Mouse (Mus musculus) heart, embryonic 14.5 days (tissue): ENCODE measurements at regions not wholly inside any gene's neighbourhood (a gene's known extent, or its start where the extent isn't known, plus 50 kb on each side); places are given as distances from the start of the nearest gene placed in this dataset.

Experiments
- ATAC-seq: fragments of 200-750 bp; cut with Nextera tagmentation; 2 replicates; pipeline ENCODE4 v1.8.0; 2017; ENCODE audit warnings: low read depth, moderate TSS enrichment; ENCODE audit not compliant: insufficient number of reproducible peaks, insufficient read depth, low FRiP score
- H3K27ac ChIP-seq, 2 experiments: fragments of 200-500 bp in 1 of 2; fragments of 300-500 bp in 1 of 2; sonication (generic) in 1 of 2; replicated peaks in 1 of 2; 2 replicates each; pipeline ENCODE4 v1.5.1; 2012 to 2014; ENCODE audit warnings: low read depth in 2 of 2, low read length in 2 of 2, control low read depth in 1 of 2, mild to moderate bottlenecking in 1 of 2, mixed read lengths in 1 of 2; ENCODE audit not compliant: control insufficient read depth in 1 of 2, insufficient read depth in 1 of 2
- H3K27me3 ChIP-seq: fragments of 300-500 bp; sonication (generic); 2 replicates; pipeline ENCODE4 v1.6.1; 2014; ENCODE audit warnings: mild to moderate bottlenecking, low read length, control low read depth; ENCODE audit not compliant: control insufficient read depth, insufficient read depth
- H3K36me3 ChIP-seq: fragments of 300-500 bp; sonication (generic); 2 replicates; pipeline ENCODE4 v1.6.1; 2014; ENCODE audit warnings: mild to moderate bottlenecking, control low read depth, low read length, mixed read lengths; ENCODE audit not compliant: control insufficient read depth, insufficient read depth
- H3K4me1 ChIP-seq, 2 experiments: fragments of 200-500 bp in 1 of 2; fragments of 300-500 bp in 1 of 2; sonication (generic) in 1 of 2; 2 replicates each; pipeline ENCODE4 v1.6.1; 2012 to 2014; ENCODE audit warnings: low read length in 2 of 2, control low read depth in 1 of 2, mixed read lengths in 1 of 2; ENCODE audit not compliant: control insufficient read depth in 2 of 2, insufficient read depth in 2 of 2
- H3K4me2 ChIP-seq: fragments of 300-500 bp; sonication (generic); 2 replicates; pipeline ENCODE4 v1.6.1; 2014; ENCODE audit warnings: mild to moderate bottlenecking, low read length
- H3K4me3 ChIP-seq, 2 experiments: fragments of 200-500 bp in 1 of 2; fragments of 300-500 bp in 1 of 2; sonication (generic) in 1 of 2; 2 replicates each; pipeline ENCODE4 v1.5.1; 2012 to 2014; ENCODE audit warnings: low read length in 2 of 2, mild to moderate bottlenecking in 2 of 2, control low read depth in 1 of 2, low read depth in 1 of 2, moderate library complexity in 1 of 2; ENCODE audit not compliant: control insufficient read depth in 1 of 2, insufficient read depth in 1 of 2
- H3K9ac ChIP-seq: fragments of 300-500 bp; sonication (generic); 2 replicates; pipeline ENCODE4 v1.6.1; 2014; ENCODE audit warnings: mild to moderate bottlenecking, low read length
- H3K9me3 ChIP-seq: fragments of 300-500 bp; sonication (generic); 2 replicates; pipeline ENCODE4 v1.6.1; 2016; ENCODE audit warnings: low read length, control low read depth; ENCODE audit not compliant: control insufficient read depth
- WGBS: fragments of 180-500 bp; shearing (Covaris S2); extraction: QIAGEN DNeasy Blood & Tissue Kit; methylation state at CpG from one replicate; pipeline ENCODE4 v1.1.7; 2014; 5-methylcytosine and 5-hydroxymethylcytosine counted together

DNA sequence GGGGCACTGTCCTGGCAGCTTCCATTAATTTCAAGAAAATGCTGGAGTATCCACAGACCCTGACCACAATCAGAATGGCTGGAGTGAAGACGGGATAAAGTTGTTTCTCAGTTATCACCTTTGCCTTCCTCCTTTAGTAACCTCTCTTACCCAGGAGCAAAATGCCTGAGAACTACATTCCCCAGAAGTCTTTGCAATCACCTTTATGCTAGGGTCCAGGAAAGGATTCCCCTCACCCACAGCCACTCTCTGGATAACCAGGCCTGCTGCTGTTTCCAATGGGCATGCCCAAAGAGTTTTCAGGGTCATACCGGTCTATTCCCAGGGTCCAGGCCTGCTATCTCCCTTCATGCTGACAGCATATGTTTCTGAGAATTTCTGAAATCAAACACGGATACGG, 91.9 kb downstream of the Setd4 start:
- Histone ChIP-seq H3K27me3 (no peaks in the 10 kb centered on the region), H3K27ac (no peak overlapping the region), H3K4me1 (no peaks in the 10 kb centered on the region), H3K36me3 (no peaks in the 10 kb centered on the region), H3K4me3 (no peak overlapping the region), H3K9ac (no peak overlapping the region), H3K4me2 (no peak overlapping the region), H3K9me3 (no peaks in the 10 kb centered on the region)
- WGBS = 76% methylated on average over 4 of the region's 4 CpGs
- ATAC-seq = no peak

DNA sequence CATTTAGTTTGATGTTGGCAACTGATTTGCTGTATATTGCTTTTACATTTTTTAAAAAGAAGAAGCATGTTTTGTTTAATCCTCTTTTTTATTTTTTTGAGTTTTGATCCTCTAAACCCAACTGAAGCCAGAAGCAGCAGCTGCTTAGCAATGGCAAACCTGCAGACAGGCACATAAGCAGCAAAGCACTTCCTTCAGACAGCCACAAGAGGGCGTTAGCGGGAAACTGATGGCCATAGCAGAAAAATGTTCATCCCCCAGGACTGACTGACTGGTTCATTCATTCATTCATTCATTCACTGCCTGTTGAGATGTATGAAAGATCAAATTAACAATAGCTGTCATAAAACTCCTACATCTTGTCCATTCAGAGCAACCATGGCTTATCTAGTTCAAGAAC, 92.3 kb downstream of the Setd4 start:
- Histone ChIP-seq H3K27ac (no peak overlapping the region), H3K4me1 (no peaks in the 10 kb centered on the region), H3K4me3 (no peak overlapping the region), H3K9me3 (0 out of 2 replicates have a peak, but pooled peaks cover under 1% of the 10 kb centered on the region), H3K9ac (no peak overlapping the region), H3K36me3 (no peaks in the 10 kb centered on the region), H3K4me2 (no peak overlapping the region), H3K27me3 (no peaks in the 10 kb centered on the region)
- ATAC-seq = no peak
- WGBS = 8% methylated on average over 2 of the region's 2 CpGs

DNA sequence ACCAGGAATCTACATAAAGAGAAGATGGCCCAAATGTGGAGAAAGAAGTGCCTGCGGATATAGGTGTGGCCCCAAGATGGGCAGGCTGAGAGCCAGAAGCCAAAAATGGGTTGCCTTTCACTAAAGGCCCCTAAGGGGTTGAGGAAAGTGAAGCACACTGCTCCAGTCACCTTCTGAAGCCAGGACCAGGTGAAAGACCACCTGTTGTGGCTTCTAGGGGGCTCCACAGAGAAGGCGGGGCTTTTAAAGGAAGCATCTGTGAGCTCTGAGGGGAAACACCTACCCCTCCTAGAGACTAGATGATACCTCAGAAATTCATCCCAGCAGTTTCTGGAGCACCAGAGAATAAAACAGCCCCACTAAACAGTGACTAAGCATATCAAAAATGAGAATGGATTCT, 105.1 kb downstream of the Setd4 start:
- WGBS = 81% methylated on average over 2 of the region's 2 CpGs
- Histone ChIP-seq H3K36me3 (no peaks in the 10 kb centered on the region), H3K4me1 (no peaks in the 10 kb centered on the region), H3K9ac (no peak overlapping the region), H3K4me3 (no peak overlapping the region), H3K27ac (no peak overlapping the region), H3K4me2 (no peak overlapping the region), H3K9me3 (peaks cover 9% of the 10 kb centered on the region), H3K27me3 (no peaks in the 10 kb centered on the region)
- ATAC-seq = no peak

DNA sequence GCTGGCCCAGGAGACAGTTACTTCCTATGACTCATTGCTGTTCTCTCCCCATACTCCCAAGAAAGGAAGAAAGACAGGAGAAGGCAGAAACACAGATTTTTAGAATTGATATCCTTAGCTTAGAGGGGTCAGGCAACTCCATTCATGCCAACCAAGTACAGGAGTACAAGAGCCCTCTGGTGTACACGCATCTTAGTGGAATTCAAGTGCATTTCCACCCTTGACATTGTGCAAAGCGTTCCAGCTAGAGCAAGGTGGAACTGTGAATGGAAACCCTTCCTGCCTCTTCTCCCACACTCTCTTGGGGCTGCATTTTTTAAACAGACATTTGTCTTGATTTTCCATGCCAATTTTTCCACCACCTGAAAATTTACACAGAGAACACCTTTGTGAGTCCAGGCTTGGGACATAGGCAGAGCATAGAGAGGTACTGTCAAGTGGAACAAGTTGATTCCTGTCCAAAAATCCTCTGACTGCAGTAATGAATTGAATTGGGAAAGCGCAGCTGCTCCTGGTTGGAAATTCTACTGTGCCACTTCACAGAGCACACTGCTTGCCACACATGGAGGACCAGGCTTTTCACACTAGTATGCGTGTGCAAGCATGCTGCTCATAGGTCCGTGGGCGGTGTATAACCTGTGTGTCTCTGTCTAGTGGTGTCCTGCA, 110.4 kb downstream of the Setd4 start:
- H3K36me3 ChIP-seq = no peaks in the 10 kb centered on the region

DNA sequence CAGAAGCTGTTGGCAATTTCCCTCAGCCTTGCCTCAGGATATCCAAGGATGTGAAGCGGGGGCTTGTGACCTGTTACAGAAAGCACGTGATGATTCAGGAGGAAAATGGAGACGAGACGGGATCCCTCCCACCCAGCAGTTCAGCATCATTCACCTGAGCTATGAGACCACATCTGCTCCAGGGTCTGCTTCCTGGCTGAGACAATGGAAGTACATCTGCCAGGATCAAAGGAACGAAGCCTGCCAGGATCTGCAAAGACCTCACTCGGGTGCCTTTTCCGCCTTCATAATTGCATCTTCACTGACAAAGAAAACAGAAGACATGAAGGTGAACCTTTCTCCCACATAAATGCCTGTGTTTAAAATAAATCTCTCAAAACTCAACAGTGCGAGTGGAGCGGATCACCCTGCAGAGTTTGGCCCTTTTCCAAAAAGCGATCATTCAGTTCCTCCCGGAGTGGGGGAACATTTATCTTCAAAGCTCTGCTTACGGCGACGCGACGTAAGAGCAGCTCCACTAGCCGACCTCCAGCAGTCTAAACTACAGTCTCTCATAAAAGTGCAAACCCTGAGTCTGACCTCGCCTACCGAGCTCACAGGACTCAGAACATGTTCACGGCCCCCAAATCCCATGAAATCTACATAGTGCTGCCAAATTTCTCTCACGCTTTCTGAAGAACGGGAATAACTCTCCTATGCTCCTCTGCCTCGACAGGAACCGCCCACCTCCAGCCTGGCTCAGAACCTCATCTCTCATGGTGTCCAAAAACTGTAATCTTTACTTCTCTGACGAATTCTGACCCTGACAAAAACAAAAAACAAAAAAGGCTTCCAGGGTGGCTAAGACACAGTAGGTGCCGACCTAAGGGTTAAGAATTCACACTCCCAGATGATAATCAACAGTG, 117.0 kb downstream of the Setd4 start:
- Histone ChIP-seq H3K36me3 (no peaks in the 10 kb centered on the region), H3K9ac (no peak overlapping the region), H3K27ac (no peak overlapping the region), H3K4me1 (peaks cover 0 to 4% of the 10 kb centered on the region in 2 experiments; a peak in 1 of 4 replicates), H3K4me3 (no peak overlapping the region), H3K27me3 (no peaks in the 10 kb centered on the region), H3K4me2 (peak overlapping the region; percentile 27), H3K9me3 (no peaks in the 10 kb centered on the region)
- ATAC-seq = no peak
- WGBS = 61% methylated on average over 26 of the region's 26 CpGs

More for the DNA sequence above, 110.4 kb downstream of the Setd4 start:
- Histone ChIP-seq H3K4me2 (no peak overlapping the region), H3K4me1 (no peaks in the 10 kb centered on the region), H3K4me3 (no peak overlapping the region), H3K9ac (no peak overlapping the region), H3K27ac (no peak overlapping the region), H3K9me3 (no peaks in the 10 kb centered on the region), H3K27me3 (no peaks in the 10 kb centered on the region)
- no peak for ATAC-seq
- WGBS = 82% methylated on average over 6 of the region's 6 CpGs

DNA sequence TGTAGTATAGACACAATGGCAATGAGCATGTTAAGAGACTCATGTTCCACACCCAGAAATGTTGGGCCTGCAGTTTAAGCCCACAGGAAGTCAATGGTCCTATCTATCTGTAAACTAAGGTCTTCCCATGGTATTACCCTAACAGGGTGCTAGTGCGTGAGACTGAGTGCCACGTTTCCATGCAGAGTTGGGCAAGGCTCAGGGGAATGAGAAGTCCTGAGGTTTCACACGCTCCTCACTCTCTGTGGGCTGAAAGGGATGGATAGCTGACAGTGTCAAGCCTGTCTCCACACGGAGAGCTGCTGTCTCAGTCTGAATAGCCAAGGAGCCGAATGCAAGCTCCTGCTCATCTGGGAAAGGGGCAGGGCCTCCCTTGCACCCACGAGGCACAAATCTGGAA, 133.9 kb downstream of the Setd4 start:
- no peaks in the 10 kb centered on the region for H3K36me3 ChIP-seq
- no peak overlapping the region for H3K4me3 ChIP-seq
- no peak for ATAC-seq
- no peak overlapping the region for H3K9ac ChIP-seq
- 73% methylated on average over 6 of the region's 6 CpGs for WGBS
- no peaks in the 10 kb centered on the region for H3K27me3 ChIP-seq
- H3K4me1 ChIP-seq = no peaks in the 10 kb centered on the region; a peak in 1 of 4 replicates
- H3K9me3 ChIP-seq = peaks cover 12% of the 10 kb centered on the region
- no peak overlapping the region for H3K27ac ChIP-seq
- H3K4me2 ChIP-seq = no peak overlapping the region

DNA sequence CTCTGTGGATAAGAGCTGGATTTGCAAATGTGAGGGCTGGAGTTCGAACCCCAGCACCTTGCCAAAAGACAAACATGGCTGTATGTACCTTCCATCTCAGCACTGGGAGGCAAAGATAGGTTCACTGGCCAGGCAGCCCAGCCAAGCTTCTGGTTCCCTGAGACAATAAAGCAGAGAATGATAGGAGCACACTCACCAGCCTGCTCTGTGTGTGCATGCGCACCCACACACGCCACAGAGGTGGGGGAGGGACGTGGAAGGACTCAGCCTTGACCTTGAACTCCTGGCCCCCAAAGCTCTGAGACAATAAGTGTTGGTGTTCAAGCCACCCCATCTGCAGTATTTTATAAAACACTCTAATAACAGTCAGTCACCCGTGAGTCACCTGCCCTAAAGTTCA, 138.1 kb downstream of the Setd4 start:
- Histone ChIP-seq H3K4me1 (peaks cover 7 to 11% of the 10 kb centered on the region in 2 experiments), H3K9ac (no peak overlapping the region), H3K27me3 (no peaks in the 10 kb centered on the region), H3K4me2 (no peak overlapping the region), H3K4me3 (no peak overlapping the region), H3K9me3 (no peaks in the 10 kb centered on the region), H3K27ac (no peak overlapping the region), H3K36me3 (no peaks in the 10 kb centered on the region)
- no peak for ATAC-seq
- 74% methylated on average over 5 of the region's 5 CpGs for WGBS
